Mouse (Mus musculus) kidney, embryonic 14.5 days (tissue): ENCODE measurements around the gene Bend3. TPM values are rescaled to one million over a fixed set of nuclear protein-coding genes. Genes with fewer than 3 reads are reported as not detected.

Source experiments
- ATAC-seq: fragments of 200-750 bp; cut with Nextera tagmentation; 2 replicates; pipeline ENCODE4 v1.8.0; 2017; ENCODE audit warnings: moderate number of reproducible peaks, mild to moderate bottlenecking, moderate TSS enrichment, moderate library complexity; ENCODE audit not compliant: low FRiP score, low TSS enrichment
- H3K27ac ChIP-seq: fragments of 300-500 bp; sonication (generic); 2 replicates; pipeline ENCODE4 v1.5.1; 2014; ENCODE audit warnings: low read depth, mild to moderate bottlenecking, low read length, moderate library complexity, mixed read lengths
- H3K27me3 ChIP-seq: fragments of 300-500 bp; sonication (generic); 2 replicates; pipeline ENCODE4 v1.6.1; 2014; ENCODE audit warnings: mild to moderate bottlenecking, low read length; ENCODE audit not compliant: control insufficient read depth, insufficient read depth
- H3K36me3 ChIP-seq: fragments of 300-500 bp; sonication (generic); 2 replicates; pipeline ENCODE4 v1.6.1; 2014; ENCODE audit warnings: low read length, mixed read lengths; ENCODE audit not compliant: control insufficient read depth, insufficient read depth
- H3K4me1 ChIP-seq: fragments of 300-500 bp; sonication (generic); 2 replicates; pipeline ENCODE4 v1.6.1; 2014; ENCODE audit warnings: low read length, mixed read lengths; ENCODE audit not compliant: control insufficient read depth, insufficient read depth
- H3K4me2 ChIP-seq: fragments of 300-500 bp; sonication (generic); replicated peaks from 2 replicates; pipeline ENCODE4 v1.6.1; 2014; ENCODE audit warnings: low read depth, mild to moderate bottlenecking, low read length
- H3K4me3 ChIP-seq: fragments of 300-500 bp; sonication (generic); 2 replicates; pipeline ENCODE4 v1.5.1; 2014; ENCODE audit warnings: mild to moderate bottlenecking, low read length
- H3K9ac ChIP-seq: fragments of 300-500 bp; sonication (generic); 2 replicates; pipeline ENCODE4 v1.6.1; 2014; ENCODE audit warnings: low read depth, mild to moderate bottlenecking, low read length, moderate library complexity
- H3K9me3 ChIP-seq: fragments of 300-500 bp; sonication (generic); 2 replicates; pipeline ENCODE4 v1.6.1; 2016; ENCODE audit warnings: low read length; ENCODE audit not compliant: control insufficient read depth
- WGBS: fragments of 180-500 bp; shearing (Covaris S2); extraction: QIAGEN DNeasy Blood & Tissue Kit; methylation state at CpG from one replicate; pipeline ENCODE4 v1.1.7; 2014; 5-methylcytosine and 5-hydroxymethylcytosine counted together
- polyA plus RNA-seq: library from polyadenylated mRNA; unstranded; fragments of >200 nt; fragmentation: Nextera tagmentation; extraction: Ambion mirVana; gene quantifications from 2 replicates; pipeline ENCODE4 v1.2.1, GENCODE M21; 2014

Gene Bend3
- polyA plus RNA-seq, 1 experiment from 2014 or later: 8.9 TPM

DNA sequence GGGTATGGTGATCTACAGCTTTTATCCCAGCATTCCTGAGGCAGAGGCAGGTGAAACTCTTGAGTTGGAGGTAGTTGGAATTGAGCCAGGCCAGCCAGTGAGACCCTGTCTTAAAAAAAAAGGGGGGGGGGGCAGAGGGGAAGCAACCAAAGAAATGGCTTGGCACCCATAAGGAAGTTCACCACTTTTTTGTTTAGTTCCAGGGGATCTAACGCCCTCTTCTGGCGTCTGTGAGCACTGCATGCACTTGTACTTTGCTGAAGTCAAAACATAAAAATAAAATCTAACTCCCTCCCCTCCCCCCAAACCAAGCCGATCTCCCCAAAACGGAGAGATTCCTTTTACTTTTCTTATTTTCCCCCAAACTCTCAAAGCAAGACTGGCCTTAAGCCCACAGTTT, 3.3 kb upstream of the Bend3 start:
- no peak overlapping the region for H3K4me2 ChIP-seq
- H3K36me3 ChIP-seq: no peaks in the 10 kb centered on the region
- H3K27me3 ChIP-seq: no peaks in the 10 kb centered on the region
- H3K9me3 ChIP-seq: no peaks in the 10 kb centered on the region
- no peak overlapping the region for H3K4me3 ChIP-seq
- no peak overlapping the region for H3K9ac ChIP-seq
- 68% methylated on average over 4 of the region's 4 CpGs for WGBS
- H3K27ac ChIP-seq: no peak overlapping the region
- no peak for ATAC-seq
- no peaks in the 10 kb centered on the region; the same call in 1 of the 2 replicates for H3K4me1 ChIP-seq

GRCm38 (mm10) chr10:43477459-43477858, 1.2 kb upstream of the Bend3 start:
- H3K4me3 ChIP-seq: peak overlapping the region; percentile 91
- H3K36me3 ChIP-seq: no peaks in the 10 kb centered on the region
- no peaks in the 10 kb centered on the region for H3K27me3 ChIP-seq
- peak overlapping the region; percentile 99; the same call in 1 of the 2 replicates for H3K9ac ChIP-seq
- no peaks in the 10 kb centered on the region for H3K9me3 ChIP-seq
- WGBS: 8% methylated on average over 9 of the region's 9 CpGs
- peak overlapping the region; percentile 92 for H3K4me2 ChIP-seq
- peak overlapping the region; percentile 98 for H3K27ac ChIP-seq
- no peak for ATAC-seq
- H3K4me1 ChIP-seq: peaks cover 8% of the 10 kb centered on the region

DNA sequence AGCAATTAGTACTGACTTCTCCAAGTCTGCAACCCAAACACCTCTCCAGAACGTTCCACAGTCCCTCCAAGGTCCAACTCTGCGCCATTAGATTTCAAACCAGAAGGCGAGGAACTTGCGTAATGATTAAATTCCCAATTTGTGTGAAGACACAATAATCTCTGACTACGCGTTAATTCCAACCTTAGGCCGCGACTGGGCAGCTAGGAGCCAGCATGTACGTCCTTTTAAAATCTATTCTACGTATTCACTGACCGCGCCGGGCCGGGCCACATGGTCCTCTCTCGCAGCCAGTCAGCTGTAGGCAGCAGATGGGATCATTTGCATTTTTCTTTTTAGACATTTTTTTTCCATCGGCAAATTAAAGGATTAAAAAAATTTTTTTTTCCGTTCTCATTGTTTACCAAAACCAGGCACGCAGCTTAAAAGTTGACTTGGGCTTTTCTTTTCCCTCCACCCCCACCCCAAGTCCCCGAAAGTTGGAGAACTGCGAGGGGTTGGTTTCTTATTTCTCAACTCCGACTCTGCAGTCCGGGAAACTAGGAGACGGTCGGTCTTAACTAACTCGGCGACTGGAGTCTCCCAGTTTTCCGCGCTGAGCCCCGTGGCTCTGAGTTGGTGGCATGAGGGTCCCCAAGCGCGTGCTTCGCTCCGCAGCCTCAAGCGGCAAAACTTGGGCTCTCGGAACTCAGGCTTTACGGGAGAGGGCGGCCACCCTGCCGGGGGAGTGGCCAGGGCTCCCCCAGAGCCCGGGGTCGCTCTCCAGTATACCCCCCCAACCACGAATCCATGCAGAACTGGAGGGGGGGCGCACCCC, 558 bp upstream of the Bend3 start:
- Histone ChIP-seq H3K36me3 (no peaks in the 10 kb centered on the region), H3K9ac (peak overlapping the region; percentile 99), H3K9me3 (no peaks in the 10 kb centered on the region), H3K4me2 (peak overlapping the region; percentile 92), H3K27me3 (no peaks in the 10 kb centered on the region), H3K4me1 (peaks cover 8% of the 10 kb centered on the region), H3K27ac (peak overlapping the region; percentile 98), H3K4me3 (peak overlapping the region; percentile 91)
- under 1% methylated on average over 42 of the region's 42 CpGs for WGBS
- ATAC-seq: peak; percentile 56

DNA sequence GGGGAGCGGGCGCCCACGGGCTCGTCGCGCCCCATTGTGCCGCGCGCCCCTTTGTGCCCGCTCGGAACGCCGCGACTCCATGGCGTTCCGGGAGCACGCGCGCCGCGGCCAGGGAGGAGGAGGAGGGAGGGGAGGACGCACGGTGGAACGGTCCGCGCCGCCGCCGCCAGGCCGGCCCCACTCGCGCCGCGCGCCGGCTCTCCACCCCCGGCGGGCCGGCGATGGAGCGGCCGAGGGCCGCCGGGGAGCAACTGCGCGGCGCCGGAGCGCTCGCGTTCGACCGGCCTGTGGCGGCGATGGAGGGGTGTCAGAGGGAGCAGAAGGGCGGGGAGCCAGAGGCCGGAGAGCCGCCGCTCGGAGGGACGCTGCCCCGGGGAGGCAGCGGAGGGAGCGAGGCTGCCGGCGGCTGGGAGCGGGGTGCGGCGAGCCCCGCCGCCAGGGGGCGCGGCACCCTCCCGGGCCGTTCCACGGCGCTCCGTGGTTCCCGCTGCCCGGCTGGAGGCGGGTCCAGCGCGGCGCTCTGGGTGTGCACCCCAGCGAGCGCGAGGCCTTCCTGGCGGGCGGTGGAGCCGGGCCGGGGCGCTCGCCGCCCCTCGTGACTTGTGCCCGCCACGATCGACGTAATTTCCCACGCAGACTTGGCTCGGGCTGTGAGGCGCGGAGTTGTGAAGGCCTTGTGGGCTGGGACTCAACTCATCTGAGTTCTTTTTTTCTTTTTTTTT, 966 bp downstream of the Bend3 start:
- Histone ChIP-seq H3K9ac (peak overlapping the region; percentile 99), H3K27ac (peak overlapping the region; percentile 98), H3K4me2 (peak overlapping the region; percentile 92), H3K4me1 (peaks cover 16% of the 10 kb centered on the region), H3K36me3 (no peaks in the 10 kb centered on the region), H3K4me3 (peak overlapping the region; percentile 91), H3K27me3 (no peaks in the 10 kb centered on the region), H3K9me3 (no peaks in the 10 kb centered on the region)
- peak; percentile 81 for ATAC-seq
- WGBS: under 1% methylated on average over 72 of the region's 103 CpGs

DNA sequence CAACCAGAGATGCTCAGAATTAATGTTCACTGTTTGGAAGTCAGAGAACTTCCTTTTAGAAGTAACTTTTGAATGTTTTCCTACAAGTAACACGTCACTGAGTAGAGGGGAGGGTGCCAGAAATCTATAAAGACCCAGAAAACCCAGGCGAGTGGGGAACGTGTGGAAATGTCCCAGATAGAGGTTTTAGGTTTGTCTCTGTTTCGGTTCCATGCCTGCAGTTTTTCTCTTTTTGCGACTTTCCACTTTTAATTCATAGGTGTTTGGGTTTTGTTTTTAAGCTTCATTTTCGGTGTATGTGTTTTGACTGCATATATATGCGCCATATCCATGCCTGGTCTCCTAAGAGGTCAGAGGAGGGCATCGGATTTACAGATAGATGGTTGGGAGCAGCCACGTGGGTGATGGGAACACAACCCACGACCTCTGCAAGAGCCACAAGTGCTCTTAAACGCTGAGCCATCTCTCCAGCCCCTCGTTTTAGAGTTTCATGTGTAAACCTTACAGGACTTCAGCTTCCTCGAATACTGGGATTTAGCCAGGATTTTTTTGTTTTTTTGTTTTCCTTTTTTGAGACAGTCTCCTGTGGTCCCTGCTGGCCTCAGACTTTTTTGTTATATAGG, 1.7 kb downstream of the Bend3 start:
- Histone ChIP-seq H3K27me3 (no peaks in the 10 kb centered on the region), H3K4me2 (peak overlapping the region; percentile 92), H3K9me3 (no peaks in the 10 kb centered on the region), H3K9ac (peak overlapping the region; percentile 99), H3K4me1 (peaks cover 16% of the 10 kb centered on the region), H3K36me3 (no peaks in the 10 kb centered on the region), H3K4me3 (peak overlapping the region; percentile 91), H3K27ac (peak overlapping the region; percentile 98)
- no peak for ATAC-seq
- WGBS: 4% methylated on average over 13 of the region's 13 CpGs

GRCm38 (mm10) chr10:43481179-43481578, 2.5 kb downstream of the Bend3 start:
- Histone ChIP-seq H3K27ac (no peak overlapping the region), H3K4me1 (peaks cover 16% of the 10 kb centered on the region), H3K4me2 (peak overlapping the region; percentile 92), H3K9ac (0 out of 2 replicates have a peak overlapping the region, but pooled peaks have one; percentile 99), H3K36me3 (no peaks in the 10 kb centered on the region), H3K27me3 (no peaks in the 10 kb centered on the region), H3K9me3 (no peaks in the 10 kb centered on the region), H3K4me3 (no peak overlapping the region)
- whole genome bisulfite sequencing: 37% methylated on average over 4 of the region's 4 CpGs
- ATAC-seq: no peak

- Histone ChIP-seq H3K4me3 (no peak overlapping the region), H3K36me3 (no peaks in the 10 kb centered on the region), H3K9ac (no peak overlapping the region), H3K27ac (no peak overlapping the region), H3K4me1 (peaks cover 16% of the 10 kb centered on the region), H3K27me3 (no peaks in the 10 kb centered on the region), H3K9me3 (no peaks in the 10 kb centered on the region), H3K4me2 (no peak overlapping the region)
- 88% methylated on average over 5 of the region's 5 CpGs for WGBS
- ATAC-seq: no peak
These were observed 3.4 kb downstream of the Bend3 start for GRCm38 (mm10) chr10:43482021-43482420.

- no peak overlapping the region for H3K4me2 ChIP-seq
- peak overlapping the region; percentile 57; the same call in 1 of the 2 replicates for H3K27ac ChIP-seq
- H3K4me3 ChIP-seq: no peak overlapping the region
- no peak overlapping the region; the same call in 1 of the 2 replicates for H3K9ac ChIP-seq
- H3K36me3 ChIP-seq: no peaks in the 10 kb centered on the region
- no peak for ATAC-seq
- peaks cover 16% of the 10 kb centered on the region for H3K4me1 ChIP-seq
- H3K9me3 ChIP-seq: no peaks in the 10 kb centered on the region
- H3K27me3 ChIP-seq: no peaks in the 10 kb centered on the region
- 42% methylated on average over 9 of the region's 9 CpGs for WGBS
These were observed 4.9 kb downstream of the Bend3 start for GRCm38 (mm10) chr10:43483426-43483995.
